Mouse (Mus musculus) forebrain, embryonic 10.5 days (tissue): ENCODE data around the gene Slc12a8. TPM values are rescaled to one million over a fixed set of nuclear protein-coding genes. Genes with fewer than 3 reads are reported as not detected.

ENCODE experiments used
- DNase-seq: peaks from one replicate; pipeline ENCODE4 v3.0.0-alpha.2; 2017; ENCODE audit warnings: low spot score; ENCODE audit errors: extremely low spot score
- H3K27ac ChIP-seq: fragments of 300-500 bp; sonication (generic); 2 replicates; pipeline ENCODE4 v1.5.1; 2016; ENCODE audit warnings: mild to moderate bottlenecking
- H3K27me3 ChIP-seq: fragments of 300-500 bp; sonication (generic); 2 replicates; pipeline ENCODE4 v1.6.1; 2016; ENCODE audit warnings: mild to moderate bottlenecking; ENCODE audit not compliant: poor library complexity, severe bottlenecking
- H3K36me3 ChIP-seq: fragments of 300-500 bp; sonication (generic); replicated peaks from 2 replicates; pipeline ENCODE4 v1.6.1; 2016; ENCODE audit warnings: mild to moderate bottlenecking, moderate library complexity
- H3K4me1 ChIP-seq: fragments of 300-500 bp; sonication (generic); 2 replicates; pipeline ENCODE4 v1.6.1; 2016
- H3K4me3 ChIP-seq: fragments of 300-500 bp; sonication (generic); 2 replicates; pipeline ENCODE4 v1.5.1; 2016; ENCODE audit warnings: mild to moderate bottlenecking, moderate library complexity
- H3K9me3 ChIP-seq: fragments of 300-500 bp; sonication (generic); 2 replicates; pipeline ENCODE4 v1.6.1; 2016; ENCODE audit warnings: mild to moderate bottlenecking, moderate library complexity
- WGBS: fragments of 180-500 bp; shearing (Covaris S2); methylation state at CpG from one replicate; pipeline ENCODE4 v1.1.7; 2016; 5-methylcytosine and 5-hydroxymethylcytosine counted together
- polyA plus RNA-seq: library from polyadenylated mRNA; unstranded; fragments of >200 nt; fragmentation: Nextera tagmentation; extraction: Ambion mirVana; gene quantifications from 2 replicates; pipeline ENCODE4 v1.2.1, GENCODE M21; 2016

The Slc12a8 gene
- polyA plus RNA-seq, 1 experiment from 2014 or later: 1.1 TPM

DNA sequence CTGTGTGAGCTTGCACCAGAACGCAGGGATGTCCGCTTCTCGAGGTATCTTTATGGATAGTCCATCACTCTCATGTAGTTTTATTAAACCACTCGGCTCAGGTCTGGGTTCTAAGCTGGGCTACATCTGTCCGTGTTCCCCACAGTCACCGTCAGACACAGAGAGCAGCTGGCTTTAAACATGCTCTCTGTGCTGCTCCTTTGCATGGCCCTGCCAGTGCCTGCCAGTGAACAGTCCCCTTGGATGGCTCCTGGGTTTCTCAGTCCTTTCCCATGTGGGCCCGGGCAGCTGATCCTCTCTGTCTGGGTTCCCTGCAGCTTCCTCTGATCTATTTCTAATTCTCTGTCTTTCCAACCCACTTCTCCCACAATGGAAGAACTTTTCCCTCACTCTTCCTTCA, 93.3 kb downstream of the Slc12a8 start:
- peak overlapping the region; percentile 90 for H3K27ac ChIP-seq
- WGBS: 88% methylated on average over 7 of the region's 7 CpGs
- DNase-seq: no peak

DNA sequence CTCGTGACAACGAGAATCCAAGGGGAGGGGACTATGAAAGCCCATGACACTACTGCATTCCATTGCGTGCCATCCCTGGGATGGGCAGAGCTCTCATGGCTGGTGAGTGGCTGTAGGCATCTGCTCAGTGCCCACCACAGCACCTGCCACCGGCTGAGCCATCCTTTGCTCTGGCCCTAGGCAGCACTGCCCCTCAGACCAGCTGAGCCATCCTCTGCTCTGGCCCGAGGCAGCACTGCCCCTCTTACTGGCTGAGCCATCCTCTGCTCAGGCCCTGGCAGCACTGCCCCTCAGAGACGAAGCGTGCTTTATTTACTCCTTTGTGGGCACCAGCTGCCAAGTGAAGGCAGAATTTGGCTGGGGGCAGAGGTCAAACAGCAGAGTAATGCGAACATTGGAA, 94.2 kb downstream of the Slc12a8 start:
- no peak for DNase-seq
- 0 out of 2 replicates have a peak, but pooled peaks cover 5% of the 10 kb centered on the region for H3K36me3 ChIP-seq
- 84% methylated on average over 8 of the region's 8 CpGs for WGBS
- peaks cover 50% of the 10 kb centered on the region for H3K4me1 ChIP-seq
- H3K27ac ChIP-seq: peak overlapping the region; percentile 77
- H3K4me3 ChIP-seq: no peak overlapping the region
- no peaks in the 10 kb centered on the region for H3K27me3 ChIP-seq
- peaks cover 3% of the 10 kb centered on the region; the same call in 1 of the 2 replicates for H3K9me3 ChIP-seq

More for the DNA sequence above, 93.3 kb downstream of the Slc12a8 start:
- Histone ChIP-seq H3K4me3 (no peak overlapping the region), H3K4me1 (peaks cover 54% of the 10 kb centered on the region), H3K9me3 (peaks cover 3% of the 10 kb centered on the region; the same call in 1 of the 2 replicates), H3K27me3 (no peaks in the 10 kb centered on the region), H3K36me3 (0 out of 2 replicates have a peak, but pooled peaks cover 5% of the 10 kb centered on the region)

DNA sequence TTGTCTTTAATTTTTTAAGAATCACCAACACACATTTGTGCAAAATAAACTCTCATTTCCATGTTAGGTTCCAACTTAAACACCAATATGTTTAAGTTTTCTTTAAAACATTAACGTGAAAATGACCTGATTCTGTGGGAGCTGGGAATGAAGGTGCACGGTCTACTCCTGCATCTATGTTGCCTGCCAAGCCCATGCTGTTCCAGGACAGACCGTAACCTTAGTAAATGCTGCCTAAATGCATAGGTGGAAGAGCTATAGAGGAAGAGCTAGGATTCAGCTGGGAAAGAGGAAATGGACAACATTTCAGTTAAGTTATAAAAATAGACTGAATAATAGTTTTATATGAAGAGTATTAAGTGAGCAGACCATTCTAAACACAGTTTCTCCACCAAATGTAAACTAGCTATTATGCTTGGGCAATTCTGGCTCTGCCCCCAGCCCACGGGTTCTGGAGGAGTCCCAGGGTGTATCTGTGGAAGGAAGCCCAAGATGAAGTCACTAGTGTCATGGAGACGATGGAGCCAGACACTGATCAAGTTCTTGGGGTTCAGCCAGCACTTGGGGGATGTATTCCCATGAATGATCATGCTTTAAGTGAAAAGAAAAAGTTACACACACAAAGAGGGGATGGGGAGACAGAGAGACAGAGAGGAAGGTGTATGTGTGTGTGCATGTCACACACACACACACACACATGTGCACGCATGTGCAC, 95.1 kb downstream of the Slc12a8 start:
- WGBS: 93% methylated on average over 6 of the region's 6 CpGs
- Histone ChIP-seq H3K4me3 (no peak overlapping the region), H3K27ac (no peak overlapping the region), H3K27me3 (no peaks in the 10 kb centered on the region), H3K9me3 (peaks cover 3% of the 10 kb centered on the region; the same call in 1 of the 2 replicates), H3K4me1 (peaks cover 41% of the 10 kb centered on the region), H3K36me3 (0 out of 2 replicates have a peak, but pooled peaks cover 5% of the 10 kb centered on the region)
- no peak for DNase-seq

DNA sequence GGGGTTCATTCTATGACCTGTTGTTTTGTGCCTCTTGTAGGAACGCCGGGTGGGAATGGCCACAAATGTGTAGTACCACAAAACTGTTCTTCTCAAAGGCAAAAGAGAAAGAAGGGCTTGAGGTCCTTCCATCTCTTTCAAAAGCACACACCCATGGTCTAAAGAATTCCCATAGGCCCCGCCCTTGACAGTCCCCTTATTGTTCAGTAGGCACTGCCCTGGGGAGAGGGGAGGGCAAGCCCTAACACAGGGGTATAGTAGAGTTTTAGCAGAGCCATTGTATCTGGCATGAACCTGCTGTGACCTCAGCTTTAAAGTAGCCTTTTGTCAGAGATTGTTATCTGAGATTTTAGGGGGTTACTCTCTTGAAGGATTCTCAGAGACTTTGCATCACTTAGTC, 98.9 kb downstream of the Slc12a8 start:
- no peak for DNase-seq
- Histone ChIP-seq H3K36me3 (no peaks in the 10 kb centered on the region), H3K27ac (peak overlapping the region; percentile 51; the same call in 1 of the 2 replicates), H3K9me3 (no peaks in the 10 kb centered on the region; the same call in 1 of the 2 replicates), H3K4me1 (peaks cover 12% of the 10 kb centered on the region), H3K4me3 (no peak overlapping the region), H3K27me3 (no peaks in the 10 kb centered on the region)
- WGBS: 47% methylated on average over 3 of the region's 3 CpGs

DNA sequence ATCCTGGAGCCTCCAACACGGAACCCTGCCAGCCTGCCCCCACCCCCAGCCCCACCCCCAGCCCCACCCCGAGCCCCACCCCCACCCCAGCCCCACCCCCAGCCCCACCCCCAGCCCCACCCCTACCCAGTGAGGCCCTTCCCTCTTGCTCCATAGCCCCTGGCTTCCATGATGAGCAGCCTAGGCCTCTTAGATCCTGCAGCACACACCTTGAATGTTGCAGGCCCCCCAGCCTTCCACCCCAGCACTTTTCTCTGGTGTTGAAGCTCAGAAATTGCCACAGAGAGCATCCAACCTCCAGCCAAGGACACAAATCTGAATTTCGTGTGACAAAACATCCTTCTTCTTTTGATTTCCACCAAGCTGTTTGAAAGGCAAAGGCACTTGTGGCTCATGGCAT, 104.7 kb downstream of the Slc12a8 start:
- H3K36me3 ChIP-seq: no peaks in the 10 kb centered on the region
- H3K9me3 ChIP-seq: no peaks in the 10 kb centered on the region; the same call in 1 of the 2 replicates
- 46% methylated on average over 3 of the region's 3 CpGs for WGBS
- no peak overlapping the region for H3K4me3 ChIP-seq
- peak overlapping the region; percentile 1; the same call in 1 of the 2 replicates for H3K27ac ChIP-seq
- H3K27me3 ChIP-seq: no peaks in the 10 kb centered on the region
- DNase-seq: no peak
- H3K4me1 ChIP-seq: no peaks in the 10 kb centered on the region

DNA sequence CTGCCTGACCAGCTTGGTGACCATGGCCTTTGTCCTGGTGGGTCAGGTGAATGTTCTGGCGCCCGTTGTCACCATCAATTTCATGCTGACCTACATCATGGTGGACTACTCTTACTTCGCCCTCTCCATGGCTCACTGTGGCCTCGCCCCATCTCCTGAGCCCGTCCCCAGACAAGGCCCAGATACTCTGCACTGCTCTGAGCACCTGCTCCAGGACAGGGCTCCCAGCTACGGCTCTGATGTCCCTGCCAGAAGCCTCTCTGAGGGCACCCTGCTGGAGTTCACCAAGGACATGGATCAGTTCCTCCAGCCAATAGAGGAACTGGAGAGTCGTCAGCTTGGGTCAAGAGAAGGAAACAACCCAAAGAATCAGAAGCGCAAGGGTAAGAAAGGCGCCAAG, 107.5 kb downstream of the Slc12a8 start:
- Histone ChIP-seq H3K27ac (no peak overlapping the region), H3K9me3 (no peaks in the 10 kb centered on the region; the same call in 1 of the 2 replicates), H3K4me1 (no peaks in the 10 kb centered on the region), H3K36me3 (no peaks in the 10 kb centered on the region), H3K4me3 (no peak overlapping the region), H3K27me3 (no peaks in the 10 kb centered on the region)
- 93% methylated on average over 9 of the region's 9 CpGs for WGBS
- DNase-seq: no peak

DNA sequence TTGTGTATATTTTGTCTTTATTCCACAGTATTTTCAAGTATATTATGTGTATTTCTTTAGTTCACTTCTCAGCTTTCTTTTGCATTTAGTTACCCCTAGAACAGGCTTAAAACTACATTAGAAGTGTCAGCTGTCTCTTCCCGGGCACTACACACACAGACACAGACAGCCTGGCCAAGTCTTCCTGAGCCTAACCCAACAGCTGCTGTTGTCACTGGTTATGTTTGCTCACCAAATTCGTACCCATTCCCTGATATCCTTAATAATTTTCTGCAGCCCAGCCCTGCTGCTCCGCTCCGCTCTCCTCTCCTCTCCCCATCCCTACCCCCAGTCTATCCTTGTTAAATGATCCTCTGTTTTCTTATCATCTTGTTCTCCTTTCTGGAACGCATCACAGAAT, 112.4 kb downstream of the Slc12a8 start:
- no peak overlapping the region for H3K27ac ChIP-seq
- H3K27me3 ChIP-seq: no peaks in the 10 kb centered on the region
- no peaks in the 10 kb centered on the region for H3K4me1 ChIP-seq
- H3K36me3 ChIP-seq: no peaks in the 10 kb centered on the region
- no peak for DNase-seq
- WGBS: 92% methylated on average over 5 of the region's 5 CpGs
- H3K4me3 ChIP-seq: no peak overlapping the region
- no peaks in the 10 kb centered on the region for H3K9me3 ChIP-seq

DNA sequence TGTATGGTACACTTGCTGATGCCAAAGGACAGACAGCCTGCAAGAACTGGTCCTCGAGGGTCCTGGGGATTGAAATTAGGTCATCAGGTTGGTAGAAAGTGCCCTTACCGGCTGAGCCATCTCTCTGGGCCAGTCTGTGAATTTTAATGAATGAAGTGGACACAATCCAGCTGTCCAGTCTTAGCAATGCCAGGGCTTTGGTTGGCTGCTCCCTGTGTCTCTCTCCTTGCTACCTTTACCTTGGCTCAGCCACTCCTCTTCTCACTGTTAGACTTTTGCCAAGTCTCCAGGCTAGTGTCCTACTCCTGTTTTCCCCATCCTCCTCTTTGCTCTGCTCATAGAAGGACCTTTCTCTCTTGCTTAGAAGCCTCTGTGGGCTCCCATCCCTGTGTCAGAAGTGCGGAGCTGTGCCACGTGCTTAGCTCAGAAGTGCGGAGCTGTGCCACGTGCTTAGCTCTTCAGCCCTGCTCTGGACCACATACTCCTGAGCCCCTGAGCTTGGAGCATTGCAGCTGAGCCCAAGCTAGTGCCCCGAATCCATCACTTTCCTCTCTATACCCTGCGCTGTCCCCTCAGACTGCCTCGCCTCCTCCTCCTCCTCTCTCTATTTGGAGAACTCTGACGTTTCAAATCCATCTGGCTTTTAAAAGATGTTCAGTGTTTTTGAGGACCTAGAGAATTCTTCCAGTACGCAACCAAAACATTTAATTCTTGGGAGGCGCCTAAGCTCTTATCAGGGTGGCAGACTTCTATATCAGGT, 118.9 kb downstream of the Slc12a8 start:
- H3K27ac ChIP-seq: no peak overlapping the region; the same call in 1 of the 2 replicates
- DNase-seq: no peak
- 86% methylated on average over 12 of the region's 12 CpGs for WGBS

DNA sequence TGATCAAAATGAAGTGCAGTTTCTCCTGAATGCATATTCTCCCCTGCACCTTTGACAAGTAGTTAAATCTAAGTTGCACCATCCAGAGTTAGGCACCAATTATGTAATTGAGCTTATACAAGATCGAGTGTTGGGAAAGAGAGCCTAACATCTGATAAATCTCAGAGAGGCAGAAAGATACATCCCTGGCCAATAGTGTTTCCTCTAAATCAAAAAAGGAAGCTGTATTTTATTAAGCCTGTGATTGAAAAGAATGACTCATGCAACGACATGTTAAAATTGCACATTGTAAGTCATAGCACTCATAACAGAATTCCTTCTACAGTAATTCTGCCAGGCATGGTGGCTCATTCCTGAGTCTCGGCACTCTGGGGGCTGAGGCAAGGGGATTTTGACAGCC, 124.7 kb downstream of the Slc12a8 start:
- Histone ChIP-seq H3K27ac (no peak overlapping the region), H3K4me3 (no peak overlapping the region), H3K36me3 (no peaks in the 10 kb centered on the region), H3K27me3 (no peaks in the 10 kb centered on the region), H3K4me1 (no peaks in the 10 kb centered on the region), H3K9me3 (0 out of 2 replicates have a peak, but pooled peaks cover under 1% of the 10 kb centered on the region)
- no peak for DNase-seq
- WGBS: 82% methylated on average over 3 of the region's 3 CpGs

More for the DNA sequence above, 118.9 kb downstream of the Slc12a8 start:
- H3K36me3 ChIP-seq: no peaks in the 10 kb centered on the region
- no peaks in the 10 kb centered on the region for H3K9me3 ChIP-seq
- H3K27me3 ChIP-seq: no peaks in the 10 kb centered on the region
- no peaks in the 10 kb centered on the region for H3K4me1 ChIP-seq
- no peak overlapping the region for H3K4me3 ChIP-seq

DNA sequence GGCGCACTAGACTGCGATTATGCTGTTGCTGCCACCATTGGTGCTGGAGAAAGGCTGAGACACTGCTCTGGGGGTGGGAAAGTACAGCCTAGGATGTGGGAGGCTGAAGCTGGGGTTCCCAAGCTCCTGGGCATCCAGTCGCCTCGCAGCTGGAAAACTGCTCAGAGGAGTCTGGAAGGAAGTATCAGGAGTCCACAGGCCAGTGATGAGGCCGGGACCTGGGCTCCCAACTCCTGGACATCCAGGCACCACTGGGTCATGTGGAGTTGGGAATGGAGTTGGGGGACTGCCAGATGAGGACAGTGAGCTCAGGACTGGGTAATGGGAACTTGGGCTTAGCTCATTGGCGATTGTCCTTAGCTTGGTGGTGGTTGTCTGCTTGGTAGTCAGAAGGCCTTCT, 136.0 kb downstream of the Slc12a8 start:
- no peak overlapping the region for H3K4me3 ChIP-seq
- no peaks in the 10 kb centered on the region for H3K27me3 ChIP-seq
- WGBS: 88% methylated on average over 6 of the region's 6 CpGs
- H3K27ac ChIP-seq: no peak overlapping the region
- H3K9me3 ChIP-seq: peaks cover 24% of the 10 kb centered on the region
- no peaks in the 10 kb centered on the region for H3K36me3 ChIP-seq
- no peak for DNase-seq
- H3K4me1 ChIP-seq: no peaks in the 10 kb centered on the region

DNA sequence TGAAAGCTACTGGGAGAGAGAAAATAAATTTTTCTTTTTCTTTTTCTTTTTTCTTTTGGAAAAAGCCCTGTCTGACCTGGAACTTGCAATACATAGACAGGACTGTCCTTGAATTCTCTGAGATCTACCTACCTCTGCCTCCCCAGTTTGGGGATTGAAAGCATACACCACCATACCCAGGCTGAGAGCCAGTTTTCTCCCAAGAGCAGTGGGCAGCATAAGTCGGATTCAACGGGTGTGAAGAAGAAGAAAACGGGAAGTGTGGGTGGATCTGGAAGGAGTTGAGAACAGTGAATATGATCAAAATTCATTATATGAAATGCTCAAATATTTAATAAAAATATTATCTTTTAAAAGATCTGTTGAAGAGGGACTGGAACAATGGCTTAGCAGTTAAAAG, 138.3 kb downstream of the Slc12a8 start:
- Histone ChIP-seq H3K4me3 (no peak overlapping the region), H3K4me1 (peaks cover 4% of the 10 kb centered on the region; the same call in 1 of the 2 replicates), H3K27ac (no peak overlapping the region)

DNA sequence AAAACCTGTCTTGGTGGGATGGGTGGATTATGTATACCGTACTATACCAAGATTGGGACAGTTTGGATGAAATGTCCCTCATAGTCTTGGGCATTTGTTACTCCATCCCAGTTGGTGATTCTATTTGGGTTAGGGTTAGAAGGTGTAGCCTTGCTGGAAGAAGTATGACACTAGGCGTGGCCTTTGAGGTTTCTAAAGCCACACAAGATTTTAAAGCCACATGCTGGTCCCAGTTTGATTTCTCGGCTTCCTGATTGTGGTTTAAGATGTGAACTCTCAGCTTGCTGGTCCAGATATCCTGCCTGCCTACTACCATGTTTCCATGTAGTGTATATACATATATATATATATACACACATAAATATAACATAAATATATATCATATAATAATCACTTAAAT, 140.1 kb downstream of the Slc12a8 start:
- Histone ChIP-seq H3K4me3 (no peak overlapping the region), H3K27ac (no peak overlapping the region), H3K27me3 (no peaks in the 10 kb centered on the region), H3K36me3 (no peaks in the 10 kb centered on the region), H3K4me1 (peaks cover 4% of the 10 kb centered on the region; the same call in 1 of the 2 replicates), H3K9me3 (no peaks in the 10 kb centered on the region)
- DNase-seq: no peak
- WGBS: 90% methylated on average over 3 of the region's 3 CpGs

More for the DNA sequence above, 138.3 kb downstream of the Slc12a8 start:
- WGBS: 95% methylated on average over 3 of the region's 3 CpGs
- no peak for DNase-seq
- H3K9me3 ChIP-seq: peaks cover 6% of the 10 kb centered on the region; the same call in 1 of the 2 replicates
- H3K36me3 ChIP-seq: no peaks in the 10 kb centered on the region
- H3K27me3 ChIP-seq: no peaks in the 10 kb centered on the region

DNA sequence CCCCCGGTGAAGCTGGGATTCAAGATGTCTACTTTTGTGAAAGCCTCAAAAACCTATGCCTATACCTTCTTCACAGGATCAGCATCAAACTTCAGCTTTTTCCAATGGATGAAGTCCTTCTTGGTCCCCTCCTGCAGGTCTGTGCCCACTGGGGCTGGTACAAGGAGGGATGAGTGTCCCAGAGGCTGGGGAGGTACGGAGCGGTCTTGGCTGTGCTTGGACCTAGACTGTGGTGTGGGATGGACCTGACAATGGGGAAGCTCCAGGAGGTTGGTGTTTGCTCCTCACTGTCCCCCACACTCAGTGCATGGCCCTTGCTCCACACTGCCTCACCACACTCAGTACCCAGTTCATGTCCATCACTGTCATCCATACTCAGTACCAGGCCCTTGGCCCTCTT, 141.0 kb downstream of the Slc12a8 start:
- no peak overlapping the region for H3K4me3 ChIP-seq
- H3K36me3 ChIP-seq: no peaks in the 10 kb centered on the region
- H3K27me3 ChIP-seq: no peaks in the 10 kb centered on the region
- no peaks in the 10 kb centered on the region for H3K9me3 ChIP-seq
- peaks cover 4% of the 10 kb centered on the region; the same call in 1 of the 2 replicates for H3K4me1 ChIP-seq
- WGBS: 98% methylated on average over 3 of the region's 3 CpGs
- no peak overlapping the region for H3K27ac ChIP-seq
- no peak for DNase-seq
